Mouse (Mus musculus): Measurements from ENCODE around the gene Nptn. TPM values are rescaled to one million over a fixed set of nuclear protein-coding genes. Genes with fewer than 3 reads are reported as not detected.

The Nptn gene
- polyA plus RNA-seq (2015; fragmentation: Nextera tagmentation; extraction: Ambion mirVana): 238 and 255 TPM in 2 replicates

DNA sequence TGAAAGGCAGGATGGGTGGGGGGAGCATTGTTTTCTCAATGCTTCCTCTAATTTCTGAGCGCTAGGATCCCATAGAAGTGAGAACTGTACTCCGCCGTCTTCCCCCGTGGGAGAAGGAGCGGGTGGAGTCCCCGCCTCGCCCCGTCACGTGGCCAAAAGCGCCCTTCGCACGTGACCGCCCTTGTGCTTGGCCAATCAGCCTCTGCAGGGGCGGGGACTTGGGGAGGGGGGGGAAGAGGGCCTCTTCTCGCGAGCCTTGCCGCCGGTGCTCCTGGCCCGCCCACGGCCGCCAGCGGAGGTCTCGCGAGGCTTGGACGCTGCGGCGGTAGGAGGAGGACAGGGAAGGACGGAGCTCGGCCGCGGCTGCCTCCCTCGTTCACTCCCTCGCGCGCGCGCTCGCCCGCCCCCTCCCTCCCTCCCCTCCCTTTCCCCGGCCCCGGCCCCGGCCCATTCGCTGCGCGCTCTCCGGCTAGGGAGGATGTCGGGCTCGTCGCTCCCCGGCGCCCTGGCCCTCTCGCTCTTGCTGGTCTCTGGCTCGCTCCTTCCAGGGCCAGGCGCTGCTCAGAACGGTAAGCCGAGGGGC, at the start of gene Nptn:
Nptn (plus strand) TSS at position 283 of the 583 bp plus-strand sequence.

DNA sequence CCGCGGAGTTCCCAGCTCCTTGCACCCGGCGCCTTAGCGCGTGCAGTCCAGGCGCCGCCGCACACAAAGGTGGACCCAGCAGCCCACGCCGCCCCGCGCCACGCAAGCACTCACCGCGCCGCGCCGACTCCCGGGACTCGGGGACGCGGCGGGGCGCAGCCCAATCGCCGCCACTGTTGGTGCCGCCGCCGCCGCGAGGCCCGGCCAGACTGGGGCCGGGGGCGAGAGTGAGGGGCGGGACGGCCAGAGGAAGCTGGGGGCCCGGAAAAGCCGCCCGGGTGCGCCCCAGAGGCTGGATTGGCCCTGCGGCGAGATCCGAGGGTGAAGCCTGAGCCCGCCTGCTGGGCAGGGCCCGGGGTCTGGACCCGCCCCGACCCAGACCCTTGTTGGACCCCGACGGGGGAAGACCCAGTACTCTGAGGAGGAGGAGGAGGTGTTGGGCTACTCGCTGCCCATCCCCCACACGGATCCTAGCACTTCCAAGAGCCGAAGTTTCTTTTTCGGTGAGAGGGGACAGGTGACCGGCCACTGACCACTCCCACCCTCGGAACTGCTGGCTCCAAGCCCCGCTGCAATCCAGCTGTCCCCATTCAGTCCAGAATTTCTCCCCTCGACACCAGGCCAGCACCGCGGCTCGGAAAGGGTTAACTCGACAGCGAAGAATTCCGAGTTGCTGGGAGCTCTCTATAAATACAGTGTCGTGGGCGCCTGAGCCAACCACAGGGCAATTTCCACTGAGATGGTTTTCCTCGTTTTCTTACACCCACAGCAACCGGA, 26.9 kb upstream of the Nptn start, which contains the start of gene Cd276:
Cd276 (minus strand) TSS at position 530 of the 777 bp plus-strand sequence.

Other genes starting within 250 kb of the Nptn start
- not detected in 2 replicates for gene Tbc1d21, start 211.8 kb upstream of the Nptn start, polyA plus RNA-seq (2015; fragmentation: Nextera tagmentation; extraction: Ambion mirVana)
- gene Insyn1, start 93.6 kb upstream of the Nptn start, polyA plus RNA-seq (2015; fragmentation: Nextera tagmentation; extraction: Ambion mirVana): 0.45 and 0.60 TPM in 2 replicates
- gene Cd276, start 26.8 kb upstream of the Nptn start, polyA plus RNA-seq (2015; fragmentation: Nextera tagmentation; extraction: Ambion mirVana): 11.7 and 12.3 TPM in 2 replicates
- 1.2 and 5.2 TPM in 2 replicates for gene Rec114, start 161.7 kb downstream of the Nptn start, polyA plus RNA-seq (2015; fragmentation: Nextera tagmentation; extraction: Ambion mirVana)
- not detected in 2 replicates for gene Hcn4, start 241.2 kb downstream of the Nptn start, polyA plus RNA-seq (2015; fragmentation: Nextera tagmentation; extraction: Ambion mirVana)

Measured in urinary bladder, postnatal 0 days (tissue).